Mouse (Mus musculus) lung, embryonic 16.5 days (tissue): ENCODE data around the gene Gnai3. TPM values are rescaled to one million over a fixed set of nuclear protein-coding genes. Genes with fewer than 3 reads are reported as not detected.

Experiments used
- ATAC-seq: fragments of 200-750 bp; cut with Nextera tagmentation; 2 replicates; pipeline ENCODE4 v1.8.0; 2017; ENCODE audit warnings: low read depth, mild to moderate bottlenecking, moderate library complexity
- H3K27ac ChIP-seq: fragments of 300-500 bp; sonication (generic); 2 replicates; pipeline ENCODE4 v1.5.1; 2014; ENCODE audit warnings: mild to moderate bottlenecking, control low read depth, low read length
- H3K27me3 ChIP-seq: fragments of 300-500 bp; sonication (generic); 2 replicates; pipeline ENCODE4 v1.6.1; 2014; ENCODE audit warnings: low read depth, low read length, mixed read lengths; ENCODE audit not compliant: control insufficient read depth, insufficient read depth
- H3K36me3 ChIP-seq: fragments of 300-500 bp; sonication (generic); 2 replicates; pipeline ENCODE4 v1.6.1; 2014; ENCODE audit warnings: low read length; ENCODE audit not compliant: control insufficient read depth, insufficient read depth
- H3K4me1 ChIP-seq: fragments of 300-500 bp; sonication (generic); replicated peaks from 2 replicates; pipeline ENCODE4 v1.6.1; 2014; ENCODE audit warnings: low read length, mixed read lengths; ENCODE audit not compliant: control insufficient read depth, insufficient read depth
- H3K4me2 ChIP-seq: fragments of 300-500 bp; sonication (generic); 2 replicates; pipeline ENCODE4 v1.6.1; 2014; ENCODE audit warnings: low read depth, low read length, control low read depth
- H3K4me3 ChIP-seq: fragments of 300-500 bp; sonication (generic); 2 replicates; pipeline ENCODE4 v1.5.1; 2014; ENCODE audit warnings: mild to moderate bottlenecking, low read length, control low read depth
- H3K9ac ChIP-seq: fragments of 300-500 bp; sonication (generic); 2 replicates; pipeline ENCODE4 v1.6.1; 2014; ENCODE audit warnings: low read length, control low read depth
- H3K9me3 ChIP-seq: fragments of 300-500 bp; sonication (generic); 2 replicates; pipeline ENCODE4 v1.6.1; 2016; ENCODE audit warnings: low read length; ENCODE audit not compliant: control insufficient read depth
- WGBS: fragments of 180-500 bp; shearing (Covaris S2); extraction: QIAGEN DNeasy Blood & Tissue Kit; methylation state at CpG from one replicate; pipeline ENCODE4 v1.1.7; 2014; 5-methylcytosine and 5-hydroxymethylcytosine counted together
- polyA plus RNA-seq: library from polyadenylated mRNA; unstranded; fragments of >200 nt; fragmentation: Nextera tagmentation; extraction: Ambion mirVana; gene quantifications from 2 replicates; pipeline ENCODE4 v1.2.1, GENCODE M21; 2015

The Gnai3 gene
- polyA plus RNA-seq, 1 experiment from 2014 or later: 162 TPM

GRCm38 (mm10) chr3:108139113-108139512 lies 6.8 kb downstream of the Gnai3 start:
- 72% methylated on average over 1 of the region's 1 CpGs for WGBS
- Histone ChIP-seq H3K9me3 (no peaks in the 10 kb centered on the region), H3K4me3 (no peak overlapping the region), H3K4me1 (no peaks in the 10 kb centered on the region), H3K9ac (no peak overlapping the region), H3K27ac (no peak overlapping the region), H3K4me2 (no peak overlapping the region), H3K36me3 (no peaks in the 10 kb centered on the region; the same call in 1 of the 2 replicates), H3K27me3 (no peaks in the 10 kb centered on the region)
- no peak for ATAC-seq

DNA sequence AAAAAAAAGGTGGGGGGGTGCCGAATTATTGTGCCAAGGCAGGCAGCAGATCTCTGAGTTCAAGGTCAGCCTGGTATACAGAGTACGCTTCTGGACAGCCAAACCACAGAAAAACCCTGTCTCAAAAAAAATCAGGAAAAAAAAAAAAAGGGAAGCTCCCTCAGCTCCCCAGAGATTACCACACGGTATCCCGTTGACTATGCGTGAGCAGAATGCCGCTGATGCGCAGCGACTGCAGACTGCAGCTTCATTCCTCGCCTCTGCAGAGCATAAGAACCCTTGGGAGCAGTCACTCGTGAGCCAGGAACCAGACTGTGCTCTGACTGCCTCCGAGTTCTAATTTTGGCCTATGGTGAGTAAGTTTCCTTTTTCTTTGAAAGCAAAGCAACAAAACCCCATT lies 11.2 kb downstream of the Gnai3 start:
- peaks cover 21% of the 10 kb centered on the region for H3K4me1 ChIP-seq
- no peak overlapping the region for H3K4me2 ChIP-seq
- 80% methylated on average over 11 of the region's 11 CpGs for WGBS
- no peak overlapping the region for H3K27ac ChIP-seq
- no peaks in the 10 kb centered on the region for H3K9me3 ChIP-seq
- no peak overlapping the region for H3K4me3 ChIP-seq
- H3K9ac ChIP-seq: no peak overlapping the region
- H3K36me3 ChIP-seq: no peaks in the 10 kb centered on the region; the same call in 1 of the 2 replicates
- ATAC-seq: no peak
- H3K27me3 ChIP-seq: no peaks in the 10 kb centered on the region

DNA sequence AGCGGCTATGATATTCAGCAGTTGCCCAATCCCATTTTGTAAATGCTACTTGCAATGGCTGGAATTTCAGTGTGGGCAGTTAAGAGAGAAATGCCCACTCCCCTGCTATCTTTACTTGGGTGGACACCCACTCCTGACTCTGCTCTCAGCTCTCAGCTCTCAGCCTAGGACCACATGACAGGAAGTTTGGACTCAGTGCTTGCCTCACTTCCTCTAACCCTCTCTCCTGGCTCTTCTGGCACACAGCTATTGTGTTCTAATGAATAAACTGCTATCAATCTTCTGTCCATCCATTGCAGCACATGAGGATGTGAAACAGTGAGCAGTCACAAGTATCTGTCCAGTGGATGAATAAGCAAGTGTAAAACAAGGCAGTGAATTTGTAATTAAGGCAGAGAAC lies 13.5 kb downstream of the Gnai3 start:
- ATAC-seq: no peak
- peaks cover 27% of the 10 kb centered on the region for H3K4me1 ChIP-seq
- no peak overlapping the region for H3K9ac ChIP-seq
- WGBS: 50% methylated on average over 1 of the region's 1 CpGs
- H3K4me2 ChIP-seq: no peak overlapping the region
- no peaks in the 10 kb centered on the region for H3K9me3 ChIP-seq
- 0 out of 2 replicates have a peak overlapping the region, but pooled peaks have one; percentile 1 for H3K27ac ChIP-seq
- H3K4me3 ChIP-seq: no peak overlapping the region
- H3K36me3 ChIP-seq: no peaks in the 10 kb centered on the region; the same call in 1 of the 2 replicates
- no peaks in the 10 kb centered on the region for H3K27me3 ChIP-seq

- Histone ChIP-seq H3K4me3 (no peak overlapping the region), H3K4me1 (peaks cover 27% of the 10 kb centered on the region), H3K9ac (no peak overlapping the region), H3K36me3 (no peaks in the 10 kb centered on the region; the same call in 1 of the 2 replicates), H3K27ac (peak overlapping the region; percentile 32; the same call in 1 of the 2 replicates), H3K9me3 (no peaks in the 10 kb centered on the region), H3K4me2 (no peak overlapping the region), H3K27me3 (no peaks in the 10 kb centered on the region)
- no peak for ATAC-seq
- WGBS: 69% methylated on average over 1 of the region's 1 CpGs
These were observed 14.1 kb downstream of the Gnai3 start for GRCm38 (mm10) chr3:108131821-108132220.

GRCm38 (mm10) chr3:108131216-108131615 lies 14.7 kb downstream of the Gnai3 start:
- no peak overlapping the region for H3K9ac ChIP-seq
- no peak overlapping the region for H3K4me2 ChIP-seq
- no peaks in the 10 kb centered on the region for H3K27me3 ChIP-seq
- no peak overlapping the region for H3K4me3 ChIP-seq
- no peak for ATAC-seq
- H3K4me1 ChIP-seq: peaks cover 27% of the 10 kb centered on the region
- no peaks in the 10 kb centered on the region for H3K9me3 ChIP-seq
- H3K36me3 ChIP-seq: no peaks in the 10 kb centered on the region
- no peak overlapping the region for H3K27ac ChIP-seq
- WGBS: 62% methylated on average over 5 of the region's 5 CpGs

GRCm38 (mm10) chr3:108129804-108130203 lies 16.1 kb downstream of the Gnai3 start:
- ATAC-seq: no peak
- Histone ChIP-seq H3K4me3 (no peak overlapping the region), H3K9ac (no peak overlapping the region), H3K36me3 (no peaks in the 10 kb centered on the region), H3K27me3 (no peaks in the 10 kb centered on the region), H3K4me2 (no peak overlapping the region), H3K27ac (no peak overlapping the region), H3K4me1 (peaks cover 27% of the 10 kb centered on the region), H3K9me3 (no peaks in the 10 kb centered on the region)
- WGBS: 88% methylated on average over 4 of the region's 4 CpGs

DNA sequence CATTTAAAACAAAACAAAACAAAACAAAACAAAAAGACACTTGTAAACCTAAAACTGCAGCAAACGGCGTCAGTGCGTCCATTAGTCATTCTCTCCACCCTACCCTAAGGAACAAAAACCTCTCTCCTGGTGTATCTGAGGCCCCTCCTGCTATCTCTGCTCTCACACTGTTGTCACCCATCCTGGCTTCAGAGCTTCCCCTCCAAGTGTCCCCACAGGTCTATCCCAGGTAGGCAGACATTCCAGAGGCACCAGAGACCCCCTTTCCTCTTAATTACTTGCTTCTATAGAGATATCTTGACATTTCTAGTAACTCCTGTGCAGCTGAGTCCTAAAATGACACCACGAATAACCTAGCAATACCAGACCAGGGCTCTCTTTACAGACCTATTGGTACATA lies 16.6 kb downstream of the Gnai3 start:
- Histone ChIP-seq H3K36me3 (no peaks in the 10 kb centered on the region), H3K4me1 (peaks cover 27% of the 10 kb centered on the region), H3K27ac (no peak overlapping the region), H3K9me3 (no peaks in the 10 kb centered on the region), H3K27me3 (no peaks in the 10 kb centered on the region), H3K9ac (no peak overlapping the region), H3K4me2 (no peak overlapping the region), H3K4me3 (no peak overlapping the region)
- 93% methylated on average over 4 of the region's 4 CpGs for WGBS
- ATAC-seq: no peak

- 0 out of 2 replicates have a peak, but pooled peaks have one; percentile 10 for ATAC-seq
- WGBS: 70% methylated on average over 5 of the region's 5 CpGs
- Histone ChIP-seq H3K4me2 (no peak overlapping the region), H3K9me3 (no peaks in the 10 kb centered on the region), H3K9ac (no peak overlapping the region), H3K36me3 (no peaks in the 10 kb centered on the region), H3K27me3 (no peaks in the 10 kb centered on the region), H3K27ac (no peak overlapping the region), H3K4me1 (peaks cover 27% of the 10 kb centered on the region), H3K4me3 (no peak overlapping the region)
These were observed 17.4 kb downstream of the Gnai3 start for GRCm38 (mm10) chr3:108128520-108128919.

DNA sequence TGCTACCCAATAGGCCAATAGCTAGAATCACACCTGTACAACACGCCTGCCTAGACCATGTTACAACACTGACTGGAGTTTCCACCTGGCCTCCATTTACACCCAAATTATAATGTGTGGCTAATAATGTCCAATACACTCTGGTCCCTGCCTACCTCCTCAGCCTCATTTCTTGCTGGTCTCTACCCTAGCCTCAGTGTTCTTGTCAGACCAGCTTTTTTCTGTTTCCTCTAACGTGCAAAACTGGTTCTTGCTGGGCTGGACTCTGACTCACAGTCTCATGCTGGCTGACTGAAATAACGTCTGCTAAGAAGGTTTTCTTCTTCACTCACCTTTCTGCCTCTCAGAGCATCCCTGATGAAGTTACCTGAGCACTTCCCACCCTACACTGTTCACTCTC lies 19.6 kb downstream of the Gnai3 start:
- 77% methylated on average over 3 of the region's 3 CpGs for WGBS
- ATAC-seq: no peak
- Histone ChIP-seq H3K9me3 (no peaks in the 10 kb centered on the region), H3K4me2 (no peak overlapping the region), H3K4me3 (no peak overlapping the region), H3K36me3 (peaks cover 4% of the 10 kb centered on the region; the same call in 1 of the 2 replicates), H3K9ac (no peak overlapping the region), H3K27ac (no peak overlapping the region), H3K27me3 (no peaks in the 10 kb centered on the region), H3K4me1 (peaks cover 11% of the 10 kb centered on the region)

DNA sequence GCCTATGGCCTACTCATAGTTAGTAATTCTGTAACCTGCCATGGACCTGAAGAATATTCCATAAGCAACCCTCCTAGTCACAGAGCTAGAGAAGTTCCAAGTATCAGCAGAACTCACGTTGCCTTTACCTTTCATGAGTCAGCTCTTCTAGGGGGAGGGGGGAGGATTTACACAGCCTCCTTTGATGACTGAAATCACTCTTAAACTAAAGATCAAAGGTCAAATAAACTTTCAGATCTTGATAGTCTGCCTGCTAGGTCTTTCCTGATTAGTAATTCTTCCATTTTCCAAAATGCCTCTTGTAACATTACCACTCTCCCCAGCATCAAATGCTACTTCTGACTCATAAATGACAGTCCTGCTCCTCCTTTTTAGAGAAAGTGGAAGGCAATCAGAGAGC lies 21.8 kb downstream of the Gnai3 start:
- H3K9me3 ChIP-seq: no peaks in the 10 kb centered on the region
- H3K9ac ChIP-seq: no peak overlapping the region
- H3K4me2 ChIP-seq: no peak overlapping the region
- no peak overlapping the region for H3K27ac ChIP-seq
- no peak for ATAC-seq
- no peak overlapping the region for H3K4me3 ChIP-seq
- no peaks in the 10 kb centered on the region for H3K27me3 ChIP-seq
- peaks cover 8% of the 10 kb centered on the region for H3K36me3 ChIP-seq
- WGBS: 32% methylated on average over 1 of the region's 1 CpGs
- peaks cover 6% of the 10 kb centered on the region for H3K4me1 ChIP-seq
